Mouse (Mus musculus) embryonic fibroblast, embryonic 13.5 days (primary cell): ENCODE data around the gene Gm13275. TPM values are rescaled to one million over a fixed set of nuclear protein-coding genes. Genes with fewer than 3 reads are reported as not detected.
"Not testable (repeated sequence)": the region's sequence is repeated elsewhere in the genome, so short reads cannot be mapped to it uniquely, and the experiment has no call there.

Experiments
- H3K27ac ChIP-seq: 2 replicates; pipeline ENCODE4 v1.5.1; 2012; ENCODE audit warnings: low read length, control low read depth, inconsistent platforms; ENCODE audit not compliant: insufficient read depth
- H3K4me1 ChIP-seq: 2 replicates; pipeline ENCODE4 v1.6.1; 2011; ENCODE audit warnings: low read length; ENCODE audit not compliant: control insufficient read depth, insufficient read depth
- H3K4me3 ChIP-seq: 2 replicates; pipeline ENCODE4 v1.5.1; 2011; ENCODE audit warnings: mild to moderate bottlenecking, control low read depth, low read length; ENCODE audit not compliant: insufficient read depth
- CTCF ChIP-seq: IDR thresholded peaks from 2 replicates; pipeline ENCODE4 v1.5.1; 2011; ENCODE audit warnings: mild to moderate bottlenecking, control low read depth, low read length, moderate library complexity, borderline replicate concordance; ENCODE audit not compliant: insufficient read depth
- POLR2A ChIP-seq: IDR thresholded peaks from 2 replicates; pipeline ENCODE4 v1.6.1; 2011; ENCODE audit warnings: low read depth, mild to moderate bottlenecking, control low read depth, low read length, moderate library complexity
- polyA plus RNA-seq: library from polyadenylated mRNA; stranded (reverse); fragments of >200 nt; gene quantifications from 2 replicates; pipeline ENCODE4 v1.2.4, GENCODE M21; 2011; ENCODE audit warnings: low read depth; ENCODE audit not compliant: missing spikeins, insufficient read length

Gene Gm13275
- polyA plus RNA-seq, 1 experiment: not detected

GRCm38 (mm10) chr4:88815928-88816327, 21.6 kb downstream of the Gm13275 start, which contains the start of gene Ifna7:
Ifna7 (plus strand) TSS chr4:88816228.
- Histone ChIP-seq H3K4me1 (no peaks in the 10 kb centered on the region), H3K27ac (no peak within 1 kb of the TSS), H3K4me3 (no peak within 1 kb of the TSS)
- no peak for TF ChIP-seq POLR2A
- TF ChIP-seq CTCF: no peak

DNA sequence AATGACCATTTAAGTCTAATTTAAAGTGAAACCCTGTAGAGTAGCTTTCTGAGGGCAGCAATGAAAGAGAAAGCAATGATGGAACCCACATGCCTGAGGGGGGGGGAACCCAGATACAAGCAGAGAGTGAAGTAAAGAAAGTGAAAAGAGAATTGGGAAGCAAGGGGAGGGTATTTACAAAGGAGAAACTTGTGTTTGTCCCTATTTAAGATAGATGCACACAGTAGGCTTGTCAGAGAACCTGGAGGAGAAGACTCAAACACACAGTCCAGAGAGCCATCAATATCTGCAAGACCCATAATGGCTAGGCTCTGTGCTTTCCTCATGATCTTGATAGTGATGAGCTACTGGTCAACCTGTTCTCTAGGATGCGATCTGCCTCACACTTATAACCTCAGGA, 25.4 kb downstream of the Gm13275 start, which contains the start of gene Ifna11:
Gene Ifna11, plus strand, starts transcription at position 301 of the 400 bp plus-strand sequence.
- no peaks in the 10 kb centered on the region for H3K4me1 ChIP-seq
- no peak within 1 kb of the TSS for H3K4me3 ChIP-seq
- TF ChIP-seq POLR2A (no peak), CTCF (no peak)
- H3K27ac ChIP-seq: no peak within 1 kb of the TSS

- H3K4me1 ChIP-seq: no peaks in the 10 kb centered on the region
- no peak for TF ChIP-seq POLR2A
- no peak for TF ChIP-seq CTCF
- H3K27ac ChIP-seq: no peak overlapping the region
- no peak overlapping the region for H3K4me3 ChIP-seq
Observed at GRCm38 (mm10) chr4:88822995-88823394, 28.7 kb downstream of the Gm13275 start.

DNA sequence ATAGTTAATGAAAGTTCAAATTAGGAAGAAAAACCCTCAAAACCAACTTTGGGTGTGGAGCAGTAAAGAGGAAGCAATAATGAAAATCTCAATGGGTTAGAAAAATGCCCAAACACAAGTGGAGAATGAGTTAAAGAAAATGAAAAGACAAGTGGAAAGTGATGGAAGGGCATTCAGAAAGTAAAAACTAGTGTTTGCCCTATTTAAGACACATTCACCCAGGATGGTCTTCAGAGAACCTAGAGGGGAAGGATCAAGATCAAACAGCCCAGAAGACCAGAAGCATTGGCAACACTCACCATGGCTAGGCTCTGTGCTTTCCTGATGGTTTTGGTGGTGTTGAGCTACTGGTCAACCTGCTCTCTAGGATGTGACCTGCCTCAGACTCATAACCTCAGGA, 32.8 kb downstream of the Gm13275 start, which contains the start of gene Ifna6:
Gene Ifna6, plus strand, starts transcription at position 301 of the 400 bp plus-strand sequence.
- not testable (repeated sequence) for H3K4me1 ChIP-seq, H3K27ac ChIP-seq, H3K4me3 ChIP-seq

- Histone ChIP-seq H3K4me1 (no peaks in the 10 kb centered on the region), H3K27ac (no peak overlapping the region), H3K4me3 (no peak overlapping the region)
- TF ChIP-seq POLR2A (no peak), CTCF (no peak)
Observed at GRCm38 (mm10) chr4:88830523-88830922, 36.2 kb downstream of the Gm13275 start.

GRCm38 (mm10) chr4:88835225-88835624, 40.9 kb downstream of the Gm13275 start, which contains the start of gene Ifna5:
Ifna5 (plus strand) TSS chr4:88835525.
- not testable (repeated sequence) for H3K27ac ChIP-seq, H3K4me1 ChIP-seq, H3K4me3 ChIP-seq

DNA sequence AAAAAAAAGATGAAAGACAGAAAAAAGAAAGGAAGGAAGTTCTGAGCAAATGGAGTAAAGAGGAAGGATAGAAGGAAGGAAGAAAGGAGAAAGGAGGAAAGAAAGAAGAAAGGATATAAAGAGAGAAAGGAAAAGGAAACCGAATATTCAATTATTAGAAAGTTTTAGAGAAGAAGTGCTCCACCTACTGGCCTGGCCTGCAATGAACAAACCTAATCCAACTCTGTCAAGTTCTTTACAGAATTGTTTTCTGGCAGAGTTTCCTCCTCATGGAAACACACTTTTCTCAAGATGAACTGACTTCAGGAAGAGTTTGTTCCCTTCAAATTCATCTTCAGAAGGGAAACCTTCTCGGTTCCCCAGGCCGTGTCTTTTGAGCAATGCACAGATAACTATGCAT, 44.5 kb downstream of the Gm13275 start:
- H3K4me1 ChIP-seq: no peaks in the 10 kb centered on the region
- TF ChIP-seq POLR2A (no peak), CTCF (no peak)
- H3K27ac ChIP-seq: no peak overlapping the region
- no peak overlapping the region for H3K4me3 ChIP-seq

GRCm38 (mm10) chr4:88840058-88840457, 45.8 kb downstream of the Gm13275 start:
- Histone ChIP-seq H3K27ac (no peak overlapping the region), H3K4me3 (no peak overlapping the region), H3K4me1 (no peaks in the 10 kb centered on the region)
- no peak for TF ChIP-seq POLR2A
- TF ChIP-seq CTCF: no peak

- TF ChIP-seq POLR2A (no peak), CTCF (no peak)
- Histone ChIP-seq H3K27ac (no peak within 1 kb of the TSS), H3K4me3 (no peak within 1 kb of the TSS), H3K4me1 (no peaks in the 10 kb centered on the region)
Observed at GRCm38 (mm10) chr4:88841438-88841911, 47.2 kb downstream of the Gm13275 start, which contains the start of gene Ifna4. Ifna4 (plus strand) TSS chr4:88841861.

Other genes starting within 250 kb of the Gm13275 start
- not detected in 2 replicates for gene Ifna15, start 236.2 kb upstream of the Gm13275 start, polyA plus RNA-seq
- gene Ifna14, start 222.7 kb upstream of the Gm13275 start, polyA plus RNA-seq: not detected in 2 replicates
- gene Ifna9, start 202.1 kb upstream of the Gm13275 start, polyA plus RNA-seq: not detected in 2 replicates
- not detected in 2 replicates for gene Ifna12, start 191.1 kb upstream of the Gm13275 start, polyA plus RNA-seq
- not detected in 2 replicates for gene C87499, start 160.1 kb upstream of the Gm13275 start, polyA plus RNA-seq
- not detected in 2 replicates for gene Ifna13, start 150.0 kb upstream of the Gm13275 start, polyA plus RNA-seq
- gene Ifna16, start 117.6 kb upstream of the Gm13275 start, polyA plus RNA-seq: not detected in 2 replicates
- not detected in 2 replicates for gene Ifna2, start 110.6 kb upstream of the Gm13275 start, polyA plus RNA-seq
- not detected in 2 replicates for gene Ifnab, start 103.1 kb upstream of the Gm13275 start, polyA plus RNA-seq
- gene Gm26566, start 72.7 kb upstream of the Gm13275 start, polyA plus RNA-seq: not detected in 2 replicates
- gene Klhl9, start 72.0 kb upstream of the Gm13275 start, polyA plus RNA-seq: 103 and 123 TPM in 2 replicates
- not detected in 2 replicates for gene Gm13271, start 39.6 kb upstream of the Gm13275 start, polyA plus RNA-seq
- not detected in 2 replicates for gene Gm13283, start 34.4 kb upstream of the Gm13275 start, polyA plus RNA-seq
- 0.70 TPM in 1 of 2 replicates, not detected in the other for gene Gm13290, start 20.7 kb upstream of the Gm13275 start, polyA plus RNA-seq
- not detected in 2 replicates for gene Gm13289, start 17.6 kb upstream of the Gm13275 start, polyA plus RNA-seq
- not detected in 2 replicates for gene Gm13272, start 14.6 kb upstream of the Gm13275 start, polyA plus RNA-seq
- 0.37 and 0.44 TPM in 2 replicates for gene Ifnz, start 12.4 kb upstream of the Gm13275 start, polyA plus RNA-seq
- gene Gm13276, start 8.8 kb upstream of the Gm13275 start, polyA plus RNA-seq: not detected in 2 replicates
- gene Gm13277, start 5.9 kb upstream of the Gm13275 start, polyA plus RNA-seq: not detected in 2 replicates
- gene Gm13278, start 2.9 kb upstream of the Gm13275 start, polyA plus RNA-seq: not detected in 2 replicates
- not detected in 2 replicates for gene Gm13279, start 2.9 kb downstream of the Gm13275 start, polyA plus RNA-seq
- 0.44 and 2.3 TPM in 2 replicates for gene Gm13285, start 5.2 kb downstream of the Gm13275 start, polyA plus RNA-seq
- 1.1 TPM in 1 of 2 replicates, not detected in the other for gene Gm13287, start 8.8 kb downstream of the Gm13275 start, polyA plus RNA-seq
- gene Gm13288, start 11.0 kb downstream of the Gm13275 start, polyA plus RNA-seq: 0.23 TPM in 1 of 2 replicates, not detected in the other
- not detected in 2 replicates for gene Ifna7, start 21.7 kb downstream of the Gm13275 start, polyA plus RNA-seq
- not detected in 2 replicates for gene Ifna11, start 25.5 kb downstream of the Gm13275 start, polyA plus RNA-seq
- not detected in 2 replicates for gene Ifna6, start 32.9 kb downstream of the Gm13275 start, polyA plus RNA-seq
- gene Ifna5, start 41.0 kb downstream of the Gm13275 start, polyA plus RNA-seq: not detected in 2 replicates
- gene Ifna4, start 47.4 kb downstream of the Gm13275 start, polyA plus RNA-seq: not detected in 2 replicates
- gene Ifna1, start 55.6 kb downstream of the Gm13275 start, polyA plus RNA-seq: not detected in 2 replicates
- gene Ifne, start 85.7 kb downstream of the Gm13275 start, polyA plus RNA-seq: not detected in 2 replicates